Mouse (Mus musculus): ENCODE measurements around the gene Acer1. TPM values are rescaled to one million over a fixed set of nuclear protein-coding genes. Genes with fewer than 3 reads are reported as not detected.
"Not testable (repeated sequence)": the region's sequence is repeated elsewhere in the genome, so short reads cannot be mapped to it uniquely, and the experiment has no call there.

The Acer1 gene
- total and polyA plus RNA-seq, 2 experiments from 2014 or later = not detected

- ATAC-seq (ENCODE audit: low FRiP score) = no peak
- Histone ChIP-seq H3K9ac (replicated peaks; ENCODE audit: low read length, poor library complexity, severe bottlenecking) (no peak overlapping the region), H3K9me3 (ENCODE audit: low read length) (no peaks in the 10 kb centered on the region), H3K4me1 (ENCODE audit: insufficient read depth, low read length) (no peaks in the 10 kb centered on the region), H3K4me3 (ENCODE audit: low read depth, low read length) (no peak overlapping the region), H3K27me3 (ENCODE audit: insufficient read depth, low read length) (no peaks in the 10 kb centered on the region), H3K27ac (ENCODE audit: low read depth, low read length) (no peak overlapping the region), H3K36me3 (ENCODE audit: insufficient read depth, low read length) (peaks cover 38% of the 10 kb centered on the region), H3K4me2 (ENCODE audit: low read depth, low read length, poor library complexity, severe bottlenecking) (no peak overlapping the region)
- TF ChIP-seq CTCF (IDR thresholded peaks at IDR 0.05) = no peak
- no peak for DNase-seq (ENCODE audit: low spot score)
Observed at GRCm38 (mm10) chr17:56913444-56913843, 68.5 kb downstream of the Acer1 start.

DNA sequence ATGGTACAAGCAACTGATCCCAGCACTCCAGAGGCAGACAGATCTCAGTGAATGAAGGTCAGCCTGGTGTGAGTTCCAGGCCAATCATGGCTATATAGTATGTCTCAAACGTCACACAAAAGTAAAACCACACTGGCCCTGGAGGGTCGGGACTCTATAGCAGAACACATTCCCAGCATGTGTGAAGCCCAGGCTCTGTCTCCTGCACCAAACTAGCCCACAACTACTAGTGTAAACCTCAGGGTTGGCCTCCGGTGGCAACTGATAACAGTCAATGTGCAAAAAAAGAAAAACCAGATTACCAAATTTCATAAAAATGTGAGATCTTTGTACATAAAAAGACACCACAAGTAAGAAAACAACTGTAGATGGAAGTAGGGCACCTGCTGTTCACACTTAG lies 68.9 kb downstream of the Acer1 start:
- Histone ChIP-seq H3K36me3 (ENCODE audit: insufficient read depth, low read length) (peaks cover 41% of the 10 kb centered on the region), H3K4me3 (ENCODE audit: low read depth, low read length) (no peak overlapping the region), H3K27ac (ENCODE audit: low read depth, low read length) (no peak overlapping the region), H3K27me3 (ENCODE audit: insufficient read depth, low read length) (no peaks in the 10 kb centered on the region), H3K4me1 (ENCODE audit: insufficient read depth, low read length) (no peaks in the 10 kb centered on the region), H3K9ac (replicated peaks; ENCODE audit: low read length, poor library complexity, severe bottlenecking) (no peak overlapping the region), H3K9me3 (ENCODE audit: low read length) (no peaks in the 10 kb centered on the region), H3K4me2 (ENCODE audit: low read depth, low read length, poor library complexity, severe bottlenecking) (no peak overlapping the region)
- DNase-seq (ENCODE audit: low spot score) = no peak
- ATAC-seq (ENCODE audit: low FRiP score) = no peak
- 93% methylated on average over 3 of the region's 3 CpGs for WGBS
- TF ChIP-seq CTCF (IDR thresholded peaks at IDR 0.05) = no peak

DNA sequence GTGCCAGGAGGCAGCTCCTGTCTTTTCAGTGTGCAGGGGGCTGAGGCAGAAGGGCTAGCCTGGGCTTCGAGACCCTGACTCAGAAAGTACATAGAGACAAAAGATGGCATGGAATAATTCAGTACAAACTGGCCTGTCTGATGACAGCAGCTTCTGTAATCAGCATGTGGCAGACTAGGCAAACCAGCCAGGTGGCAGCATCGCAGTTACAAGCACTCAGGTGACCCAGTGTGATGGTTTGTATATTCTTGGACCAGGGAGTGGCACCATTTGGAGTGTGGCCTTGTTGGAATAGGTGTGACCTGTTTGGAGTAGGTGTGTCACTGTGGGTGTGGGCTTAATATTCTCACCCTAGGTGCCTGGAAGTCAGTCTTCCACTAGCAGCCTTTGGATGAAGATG lies 72.2 kb downstream of the Acer1 start:
- not testable (repeated sequence) for H3K4me3 ChIP-seq (ENCODE audit: low read depth, low read length); DNase-seq (ENCODE audit: low spot score); H3K27me3 ChIP-seq (ENCODE audit: insufficient read depth, low read length); H3K4me2 ChIP-seq (ENCODE audit: low read depth, low read length, poor library complexity, severe bottlenecking); ATAC-seq (ENCODE audit: low FRiP score); H3K9ac ChIP-seq (replicated peaks; ENCODE audit: low read length, poor library complexity, severe bottlenecking); H3K4me1 ChIP-seq (ENCODE audit: insufficient read depth, low read length); H3K27ac ChIP-seq (ENCODE audit: low read depth, low read length); H3K9me3 ChIP-seq (ENCODE audit: low read length)
- WGBS = 97% methylated on average over 2 of the region's 2 CpGs
- peaks cover 28% of the 10 kb centered on the region for H3K36me3 ChIP-seq (ENCODE audit: insufficient read depth, low read length)

DNA sequence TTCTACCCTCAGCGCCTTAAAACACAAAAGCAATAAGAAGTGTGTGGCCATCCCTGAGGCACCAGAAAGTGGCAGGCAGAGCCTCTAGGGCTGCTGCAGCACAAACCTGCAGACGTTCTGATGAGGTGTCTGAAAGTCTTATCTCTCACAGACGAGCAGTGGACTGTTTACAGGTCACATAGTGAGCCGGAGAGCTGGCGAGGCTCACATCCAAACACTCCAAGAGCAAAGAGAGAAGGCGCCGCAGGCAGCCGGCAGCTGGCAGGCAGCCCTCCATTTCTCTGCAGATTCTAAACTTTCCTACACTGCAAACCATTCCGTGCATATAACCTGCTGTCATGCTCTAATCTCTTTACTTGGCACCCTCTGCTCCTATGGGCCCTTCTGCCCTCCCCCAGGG lies 74.0 kb downstream of the Acer1 start:
- Histone ChIP-seq H3K36me3 (ENCODE audit: insufficient read depth, low read length) (peaks cover 37% of the 10 kb centered on the region), H3K27ac (ENCODE audit: low read depth, low read length) (no peak overlapping the region), H3K27me3 (ENCODE audit: insufficient read depth, low read length) (no peaks in the 10 kb centered on the region), H3K4me2 (ENCODE audit: low read depth, low read length, poor library complexity, severe bottlenecking) (no peak overlapping the region), H3K9ac (replicated peaks; ENCODE audit: low read length, poor library complexity, severe bottlenecking) (peak overlapping the region; percentile 24; the same call in 1 of the 2 replicates), H3K4me3 (ENCODE audit: low read depth, low read length) (no peak overlapping the region), H3K4me1 (ENCODE audit: insufficient read depth, low read length) (no peaks in the 10 kb centered on the region), H3K9me3 (ENCODE audit: low read length) (no peaks in the 10 kb centered on the region)
- DNase-seq (ENCODE audit: low spot score) (no peak), ATAC-seq (ENCODE audit: low FRiP score) (no peak)
- WGBS = 76% methylated on average over 9 of the region's 9 CpGs
- no peak for TF ChIP-seq CTCF (IDR thresholded peaks at IDR 0.05)

DNA sequence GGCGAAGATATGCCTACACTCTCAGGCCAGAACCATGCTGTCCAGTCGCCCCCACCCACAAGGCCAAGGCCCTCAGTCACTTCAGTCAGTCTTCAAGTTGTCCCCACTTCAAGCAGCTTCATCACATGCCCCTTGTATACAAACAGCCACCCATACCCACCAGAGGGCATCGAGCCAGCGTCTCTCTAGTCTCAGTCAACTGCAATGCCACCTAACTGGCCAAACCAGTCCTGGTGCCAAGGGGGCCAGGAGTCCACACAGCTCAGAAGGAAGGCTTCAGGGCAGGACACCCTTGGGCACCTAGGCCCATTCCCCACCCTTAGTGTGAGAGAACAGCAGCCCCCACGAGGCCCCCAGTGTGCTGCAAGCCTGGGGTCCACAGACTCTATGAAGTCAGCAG lies 74.8 kb downstream of the Acer1 start:
- no peaks in the 10 kb centered on the region for H3K4me1 ChIP-seq (ENCODE audit: insufficient read depth, low read length)
- H3K27ac ChIP-seq (ENCODE audit: low read depth, low read length) = no peak overlapping the region
- H3K4me3 ChIP-seq (ENCODE audit: low read depth, low read length) = no peak overlapping the region
- 96% methylated on average over 5 of the region's 5 CpGs for WGBS
- no peak for DNase-seq (ENCODE audit: low spot score)
- no peak for ATAC-seq (ENCODE audit: low FRiP score)
- no peak for TF ChIP-seq CTCF (IDR thresholded peaks at IDR 0.05)
- no peaks in the 10 kb centered on the region for H3K27me3 ChIP-seq (ENCODE audit: insufficient read depth, low read length)
- H3K36me3 ChIP-seq (ENCODE audit: insufficient read depth, low read length) = peaks cover 45% of the 10 kb centered on the region
- no peak overlapping the region for H3K4me2 ChIP-seq (ENCODE audit: low read depth, low read length, poor library complexity, severe bottlenecking)
- no peaks in the 10 kb centered on the region for H3K9me3 ChIP-seq (ENCODE audit: low read length)
- no peak overlapping the region for H3K9ac ChIP-seq (replicated peaks; ENCODE audit: low read length, poor library complexity, severe bottlenecking)

DNA sequence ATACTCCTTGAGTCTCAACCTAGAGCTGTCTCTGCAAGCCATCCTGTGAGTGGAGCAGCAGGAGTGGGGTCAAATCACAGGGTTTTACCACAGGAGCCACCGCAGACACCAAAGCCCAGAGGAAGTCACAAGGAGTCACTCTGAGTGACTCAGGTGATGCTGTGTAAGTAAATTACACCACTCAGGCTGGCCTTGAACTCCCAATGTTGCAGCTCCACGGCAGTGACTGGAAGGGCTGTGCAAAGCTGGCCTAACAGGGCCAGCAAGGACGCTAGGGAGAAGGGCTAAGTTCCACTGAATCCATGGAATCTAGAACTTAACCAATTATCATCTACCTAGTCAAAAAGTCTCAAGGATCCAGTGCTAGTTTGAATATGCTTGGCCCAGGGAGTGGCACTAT lies 75.8 kb downstream of the Acer1 start:
- WGBS = 94% methylated on average over 3 of the region's 3 CpGs
- DNase-seq (ENCODE audit: low spot score) (no peak), ATAC-seq (ENCODE audit: low FRiP score) (no peak)
- Histone ChIP-seq H3K9ac (replicated peaks; ENCODE audit: low read length, poor library complexity, severe bottlenecking) (no peak overlapping the region), H3K4me1 (ENCODE audit: insufficient read depth, low read length) (no peaks in the 10 kb centered on the region), H3K27ac (ENCODE audit: low read depth, low read length) (no peak overlapping the region), H3K4me2 (ENCODE audit: low read depth, low read length, poor library complexity, severe bottlenecking) (no peak overlapping the region), H3K27me3 (ENCODE audit: insufficient read depth, low read length) (no peaks in the 10 kb centered on the region), H3K4me3 (ENCODE audit: low read depth, low read length) (no peak overlapping the region), H3K36me3 (ENCODE audit: insufficient read depth, low read length) (peaks cover 54% of the 10 kb centered on the region), H3K9me3 (ENCODE audit: low read length) (no peaks in the 10 kb centered on the region)
- TF ChIP-seq CTCF (IDR thresholded peaks at IDR 0.05) = no peak

Other genes with a start within 250 kb of the Acer1 start
- gene Nrtn, start 224.6 kb downstream of the Acer1 start, total RNA-seq (2014; rRNA removed) = 12.5 and 13.4 TPM in 2 replicates
- gene Nrtn, start 224.6 kb downstream of the Acer1 start, polyA plus RNA-seq (2015; fragmentation: Nextera tagmentation; extraction: Ambion mirVana) = 7.4 and 8.0 TPM in 2 replicates
- 91.0 and 93.8 TPM in 2 replicates for gene Dus3l, start 217.4 kb downstream of the Acer1 start, total RNA-seq (2014; rRNA removed)
- gene Dus3l, start 217.4 kb downstream of the Acer1 start, polyA plus RNA-seq (2015; fragmentation: Nextera tagmentation; extraction: Ambion mirVana) = 103 and 114 TPM in 2 replicates
- 0.44 and 1.3 TPM in 2 replicates for gene Prr22, start 211.9 kb downstream of the Acer1 start, total RNA-seq (2014; rRNA removed)
- gene Prr22, start 211.9 kb downstream of the Acer1 start, polyA plus RNA-seq (2015; fragmentation: Nextera tagmentation; extraction: Ambion mirVana) = 0.61 and 1.1 TPM in 2 replicates
- 5.1 and 5.7 TPM in 2 replicates for gene Rfx2, start 151.1 kb downstream of the Acer1 start, total RNA-seq (2014; rRNA removed)
- 2.3 and 3.0 TPM in 2 replicates for gene Rfx2, start 151.1 kb downstream of the Acer1 start, polyA plus RNA-seq (2015; fragmentation: Nextera tagmentation; extraction: Ambion mirVana)
- gene Acsbg2, start 107.7 kb downstream of the Acer1 start, total RNA-seq (2014; rRNA removed) = 0.11 TPM in 1 of 2 replicates, not detected in the other
- gene Acsbg2, start 107.7 kb downstream of the Acer1 start, polyA plus RNA-seq (2015; fragmentation: Nextera tagmentation; extraction: Ambion mirVana) = not detected in 2 replicates
- gene 1700061G19Rik, start 106.6 kb downstream of the Acer1 start, total RNA-seq (2014; rRNA removed) = not detected in 2 replicates
- gene 1700061G19Rik, start 106.6 kb downstream of the Acer1 start, polyA plus RNA-seq (2015; fragmentation: Nextera tagmentation; extraction: Ambion mirVana) = 0.45 and 0.72 TPM in 2 replicates
- gene Mllt1, start 46.7 kb downstream of the Acer1 start, total RNA-seq (2014; rRNA removed) = 136 and 145 TPM in 2 replicates
- 60.2 and 63.5 TPM in 2 replicates for gene Mllt1, start 46.7 kb downstream of the Acer1 start, polyA plus RNA-seq (2015; fragmentation: Nextera tagmentation; extraction: Ambion mirVana)
- gene Clpp, start 8.2 kb upstream of the Acer1 start, total RNA-seq (2014; rRNA removed) = 126 and 139 TPM in 2 replicates
- gene Clpp, start 8.2 kb upstream of the Acer1 start, polyA plus RNA-seq (2015; fragmentation: Nextera tagmentation; extraction: Ambion mirVana) = 158 and 170 TPM in 2 replicates
- gene Alkbh7, start 15.2 kb upstream of the Acer1 start, total RNA-seq (2014; rRNA removed) = 44.3 and 64.8 TPM in 2 replicates
- 75.5 and 75.8 TPM in 2 replicates for gene Alkbh7, start 15.2 kb upstream of the Acer1 start, polyA plus RNA-seq (2015; fragmentation: Nextera tagmentation; extraction: Ambion mirVana)
- gene Pspn, start 17.9 kb upstream of the Acer1 start, total RNA-seq (2014; rRNA removed) = not detected in 2 replicates
- 0.37 and 0.54 TPM in 2 replicates for gene Pspn, start 17.9 kb upstream of the Acer1 start, polyA plus RNA-seq (2015; fragmentation: Nextera tagmentation; extraction: Ambion mirVana)
- 37.8 and 47.8 TPM in 2 replicates for gene Gtf2f1, start 29.2 kb upstream of the Acer1 start, total RNA-seq (2014; rRNA removed)
- gene Gtf2f1, start 29.2 kb upstream of the Acer1 start, polyA plus RNA-seq (2015; fragmentation: Nextera tagmentation; extraction: Ambion mirVana) = 66.4 and 67.5 TPM in 2 replicates
- 0.22 TPM in 1 of 2 replicates, not detected in the other for gene Gm17949, start 29.3 kb upstream of the Acer1 start, total RNA-seq (2014; rRNA removed)
- 0.38 TPM in 2 replicates for gene Gm17949, start 29.3 kb upstream of the Acer1 start, polyA plus RNA-seq (2015; fragmentation: Nextera tagmentation; extraction: Ambion mirVana)
- 73.6 and 76.9 TPM in 2 replicates for gene Khsrp, start 49.4 kb upstream of the Acer1 start, total RNA-seq (2014; rRNA removed)
- 25.3 and 31.6 TPM in 2 replicates for gene Khsrp, start 49.4 kb upstream of the Acer1 start, polyA plus RNA-seq (2015; fragmentation: Nextera tagmentation; extraction: Ambion mirVana)
- 0.85 TPM in 1 of 2 replicates, not detected in the other for gene Slc25a41, start 59.5 kb upstream of the Acer1 start, total RNA-seq (2014; rRNA removed)
- gene Slc25a41, start 59.5 kb upstream of the Acer1 start, polyA plus RNA-seq (2015; fragmentation: Nextera tagmentation; extraction: Ambion mirVana) = not detected in 2 replicates
- 6.2 and 8.5 TPM in 2 replicates for gene Crb3, start 77.0 kb upstream of the Acer1 start, total RNA-seq (2014; rRNA removed)
- 3.5 and 5.1 TPM in 2 replicates for gene Crb3, start 77.0 kb upstream of the Acer1 start, polyA plus RNA-seq (2015; fragmentation: Nextera tagmentation; extraction: Ambion mirVana)
- 109 and 146 TPM in 2 replicates for gene Slc25a23, start 77.7 kb upstream of the Acer1 start, total RNA-seq (2014; rRNA removed)
- gene Slc25a23, start 77.7 kb upstream of the Acer1 start, polyA plus RNA-seq (2015; fragmentation: Nextera tagmentation; extraction: Ambion mirVana) = 42.9 and 44.5 TPM in 2 replicates
- 0.27 and 1.0 TPM in 2 replicates for gene Dennd1c, start 96.4 kb upstream of the Acer1 start, total RNA-seq (2014; rRNA removed)
- gene Dennd1c, start 96.4 kb upstream of the Acer1 start, polyA plus RNA-seq (2015; fragmentation: Nextera tagmentation; extraction: Ambion mirVana) = 1.9 and 2.3 TPM in 2 replicates
- gene Tubb4a, start 105.7 kb upstream of the Acer1 start, total RNA-seq (2014; rRNA removed) = 186 and 206 TPM in 2 replicates
- 408 and 417 TPM in 2 replicates for gene Tubb4a, start 105.7 kb upstream of the Acer1 start, polyA plus RNA-seq (2015; fragmentation: Nextera tagmentation; extraction: Ambion mirVana)
- 2.2 and 3.8 TPM in 2 replicates for gene Tnfsf9, start 123.2 kb upstream of the Acer1 start, total RNA-seq (2014; rRNA removed)
- gene Tnfsf9, start 123.2 kb upstream of the Acer1 start, polyA plus RNA-seq (2015; fragmentation: Nextera tagmentation; extraction: Ambion mirVana) = 3.6 and 4.5 TPM in 2 replicates
- 0.82 TPM in 1 of 2 replicates, not detected in the other for gene Cd70, start 167.7 kb upstream of the Acer1 start, total RNA-seq (2014; rRNA removed)
- gene Cd70, start 167.7 kb upstream of the Acer1 start, polyA plus RNA-seq (2015; fragmentation: Nextera tagmentation; extraction: Ambion mirVana) = 1.2 and 1.4 TPM in 2 replicates
- gene Tnfsf14, start 212.1 kb upstream of the Acer1 start, total RNA-seq (2014; rRNA removed) = not detected in 2 replicates
- not detected in 2 replicates for gene Tnfsf14, start 212.1 kb upstream of the Acer1 start, polyA plus RNA-seq (2015; fragmentation: Nextera tagmentation; extraction: Ambion mirVana)
- gene C3, start 246.0 kb upstream of the Acer1 start, total RNA-seq (2014; rRNA removed) = 0.49 and 8.6 TPM in 2 replicates
- 1.7 and 2.9 TPM in 2 replicates for gene C3, start 246.0 kb upstream of the Acer1 start, polyA plus RNA-seq (2015; fragmentation: Nextera tagmentation; extraction: Ambion mirVana)